Mouse (Mus musculus): Measurements from ENCODE around the gene Gstt3.
A peak's percentile ranks its signal among the peaks of the same experiment; 100 is the strongest.

Gene Gstt3

DNA sequence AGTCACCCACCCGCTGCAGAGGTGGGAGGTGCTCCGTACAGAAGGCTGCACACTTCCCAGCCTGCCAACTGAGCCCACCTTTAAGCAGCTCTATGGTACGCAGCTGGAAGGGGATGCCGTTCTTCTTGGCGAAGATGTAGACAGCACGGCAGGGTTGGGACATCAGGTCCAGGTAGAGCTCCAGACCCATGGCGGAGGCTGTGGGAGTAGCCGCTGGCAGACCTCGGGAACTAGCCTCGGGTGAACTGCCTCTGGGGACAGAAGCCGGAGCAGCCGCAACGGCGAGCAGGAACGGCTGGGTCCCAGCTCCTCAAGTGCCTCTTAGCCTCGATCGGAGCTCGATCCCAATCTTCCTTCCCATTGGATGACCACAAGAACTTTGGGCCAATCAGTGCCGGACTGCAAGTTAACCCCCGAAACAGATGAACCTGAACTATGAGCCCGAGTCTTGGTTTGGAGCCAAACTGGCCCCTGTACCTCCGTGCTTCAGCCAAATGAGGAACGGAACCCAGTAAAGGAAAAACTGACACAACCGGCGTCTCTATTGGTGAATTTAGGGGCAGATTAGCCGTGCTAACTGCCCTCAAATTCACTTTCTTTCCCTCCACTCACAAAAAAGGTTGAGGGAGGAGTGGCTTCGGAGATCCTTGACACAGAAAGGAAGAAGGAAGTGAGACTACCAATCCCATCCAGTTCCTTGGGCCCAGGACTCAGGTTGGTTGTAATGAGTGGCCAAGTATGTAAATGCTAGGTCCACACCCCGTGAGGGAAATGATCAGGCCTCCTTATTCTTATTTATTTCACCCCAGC lies at the start of gene Gstt3, which contains the start of gene Gm20441:
TSS of gene Gstt3 (minus strand) at position 646 of the 810 bp plus-strand sequence.
TSS of gene Gm20441 (minus strand) at position 186 of the 810 bp plus-strand sequence.
- DNase-seq (ENCODE audit: low spot score in 2 of 2) = peak; percentile 79 to 89

DNA sequence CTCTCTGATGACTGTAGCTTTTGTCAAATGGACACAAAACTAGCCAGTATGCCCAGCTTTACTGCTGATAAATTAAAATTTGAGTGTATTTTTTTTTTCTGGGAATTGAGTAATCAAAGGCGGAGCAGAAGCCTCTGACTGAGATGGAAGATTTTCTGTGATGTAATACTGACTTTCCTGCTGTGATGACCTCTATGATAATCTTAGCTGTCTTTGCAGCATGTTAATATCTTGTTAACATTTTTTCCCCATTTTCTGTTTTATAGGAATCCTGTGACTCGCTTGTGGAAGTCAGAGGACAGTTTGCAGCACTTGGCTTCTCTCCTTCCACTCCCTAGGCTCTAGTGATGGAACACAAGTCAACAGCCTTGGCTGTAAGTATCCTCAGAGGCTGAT lies 49.1 kb upstream of the Gstt3 start:
- DNase-seq (ENCODE audit: low spot score in 2 of 2) = no peak

DNA sequence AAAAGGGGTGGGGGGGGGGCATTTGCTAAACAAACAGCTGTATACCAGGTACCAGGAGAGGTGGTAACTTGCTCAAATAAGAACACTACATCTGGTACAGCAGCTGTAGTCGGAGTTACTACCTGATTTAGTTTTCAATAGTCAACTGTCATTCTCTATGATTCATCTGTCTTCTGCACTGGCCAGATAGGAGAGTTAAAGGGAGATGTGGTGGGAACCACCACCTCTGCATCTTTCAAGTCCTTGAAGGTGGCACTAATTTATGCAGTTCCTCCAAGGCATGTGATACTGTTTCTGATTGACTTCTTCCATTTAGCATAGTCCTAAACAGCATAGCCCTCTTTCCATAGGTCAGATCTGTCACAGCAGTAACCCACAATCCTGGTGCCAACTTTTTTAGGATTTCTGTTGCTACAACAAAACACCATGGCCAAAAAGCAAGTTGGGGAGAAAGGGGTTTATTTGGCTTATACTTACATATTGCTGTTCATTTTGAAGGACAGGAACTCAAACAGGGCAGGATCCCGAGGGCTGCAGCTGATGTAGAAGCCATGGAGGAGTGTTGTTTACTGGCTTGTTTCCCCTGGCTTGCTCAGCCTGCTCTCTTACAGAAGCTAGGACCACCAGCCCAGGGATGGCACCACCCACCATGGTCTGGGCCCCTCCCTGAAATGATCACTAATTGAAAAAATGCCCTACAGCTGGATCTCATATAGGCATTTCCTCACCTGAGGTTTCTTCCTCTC lies 48.5 kb upstream of the Gstt3 start:
- no peak for DNase-seq (ENCODE audit: low spot score in 2 of 2)

DNA sequence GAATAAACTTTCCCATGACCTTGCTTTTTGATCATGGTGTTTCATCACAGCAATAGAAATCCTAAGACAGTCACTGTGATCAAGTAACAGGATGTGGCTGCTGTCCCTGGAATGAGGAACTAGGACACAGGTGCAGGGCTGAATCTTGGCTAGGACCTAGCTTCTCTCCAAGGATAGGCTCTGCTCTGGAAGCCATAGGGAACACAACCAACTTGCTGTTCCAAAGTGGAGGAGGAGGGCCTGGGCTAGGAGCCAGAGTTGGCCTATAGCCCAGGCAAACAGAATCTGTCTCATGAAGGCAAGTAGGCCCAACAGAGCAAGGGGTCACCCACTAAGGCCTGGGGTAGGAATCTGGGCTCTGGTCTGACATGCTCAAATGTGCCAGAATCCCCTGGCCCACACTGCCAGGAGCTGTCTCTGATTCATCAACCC lies 47.3 kb upstream of the Gstt3 start:
- peak; percentile 77 to 82 for DNase-seq (ENCODE audit: low spot score in 2 of 2)

DNA sequence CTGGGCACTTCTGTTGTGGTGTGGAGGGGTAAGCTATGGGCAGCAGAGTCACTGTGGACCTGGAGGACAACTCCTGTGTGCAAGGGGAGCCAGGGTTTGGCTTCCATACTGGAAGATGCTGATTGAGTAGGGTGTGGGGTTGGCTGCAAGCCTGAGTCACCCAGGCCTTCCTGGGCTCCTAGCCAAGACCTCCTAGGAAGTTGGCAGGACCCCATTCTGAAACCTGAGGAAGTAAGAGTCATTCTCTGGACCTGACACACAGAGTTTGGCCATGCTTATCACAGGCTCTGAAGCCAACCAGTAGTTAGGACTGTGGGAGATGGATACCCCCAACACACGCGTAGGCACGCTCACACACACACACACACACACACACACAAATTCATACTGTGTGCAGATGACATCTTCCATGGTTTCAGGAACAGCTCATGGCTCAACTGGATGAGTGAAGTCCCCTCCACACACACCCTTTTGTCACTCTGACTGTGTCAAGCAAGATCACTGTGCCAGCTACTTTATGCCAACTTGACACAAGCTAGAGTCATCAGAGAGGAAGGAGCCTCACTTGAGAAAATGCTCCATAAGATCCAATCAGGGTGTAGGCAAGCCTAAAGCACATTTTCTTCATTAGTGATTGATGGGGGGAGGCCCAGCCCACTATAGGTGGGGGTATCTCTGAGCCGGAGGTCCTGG lies 46.6 kb upstream of the Gstt3 start:
- DNase-seq (ENCODE audit: low spot score in 2 of 2) = peak; percentile 27 to 58

DNA sequence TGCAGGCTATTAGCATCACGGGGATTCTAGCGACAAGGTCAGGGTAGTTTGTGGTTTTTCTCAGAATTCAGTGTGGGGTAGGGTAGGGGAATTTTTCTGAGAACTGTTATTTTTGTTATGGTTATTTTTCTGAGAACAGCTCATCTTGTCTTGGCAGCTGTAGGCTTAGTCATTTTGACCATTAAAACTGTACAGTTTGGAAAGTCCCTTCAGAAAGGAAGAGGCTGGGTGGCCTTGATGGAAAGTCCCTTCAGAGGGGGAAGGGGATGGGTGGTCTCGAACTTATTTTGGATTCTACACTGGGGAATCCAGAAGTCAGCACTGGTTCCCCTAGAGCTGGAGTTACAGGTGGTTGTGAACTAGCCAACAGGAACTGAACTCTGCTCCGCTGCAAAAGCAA lies 43.3 kb upstream of the Gstt3 start:
- no peak for DNase-seq (ENCODE audit: low spot score in 2 of 2)

DNA sequence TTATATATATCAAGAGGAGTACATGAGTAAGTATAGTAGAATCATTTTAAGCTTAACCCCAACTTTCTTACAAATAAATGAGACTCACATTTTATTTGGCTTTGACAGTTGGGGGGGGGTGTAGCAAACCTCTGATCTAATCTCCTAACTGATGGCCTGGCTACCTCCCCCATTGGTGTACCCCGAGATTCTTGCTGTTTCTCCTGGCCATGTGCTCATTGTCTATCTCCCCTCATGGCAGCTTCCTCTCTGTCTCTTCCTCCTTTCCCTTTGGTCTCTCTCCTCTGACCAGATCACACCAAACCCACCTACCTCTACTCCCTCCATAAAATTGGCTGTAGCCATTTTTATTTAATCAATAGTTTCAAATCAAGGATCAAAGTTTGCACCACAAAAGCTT lies 42.6 kb upstream of the Gstt3 start:
- no peak for DNase-seq (ENCODE audit: low spot score in 2 of 2)

DNA sequence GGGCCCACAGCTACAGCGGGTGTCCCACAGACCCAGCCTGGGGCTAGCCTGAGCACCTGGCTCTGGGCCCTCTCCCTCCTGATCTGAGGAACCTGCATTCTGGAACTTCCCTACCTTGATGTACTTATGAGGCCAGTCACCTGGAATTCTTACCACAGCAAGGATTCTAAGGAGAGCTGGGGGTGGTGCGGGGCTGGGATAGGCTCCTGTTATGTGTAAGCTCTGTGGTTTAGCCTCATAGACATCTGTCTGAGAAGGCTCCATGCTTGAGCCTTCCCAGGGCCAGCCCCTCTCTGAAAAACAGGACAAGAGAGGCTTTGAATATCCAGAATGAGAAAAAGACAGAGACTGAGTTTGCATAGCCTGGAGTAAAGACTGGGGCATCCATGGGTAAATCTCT lies 41.2 kb upstream of the Gstt3 start, which contains the start of gene Gstt4:
TSS of gene Gstt4 (minus strand) at position 101 of the 400 bp plus-strand sequence.
- no peak for DNase-seq (ENCODE audit: low spot score in 2 of 2)

DNA sequence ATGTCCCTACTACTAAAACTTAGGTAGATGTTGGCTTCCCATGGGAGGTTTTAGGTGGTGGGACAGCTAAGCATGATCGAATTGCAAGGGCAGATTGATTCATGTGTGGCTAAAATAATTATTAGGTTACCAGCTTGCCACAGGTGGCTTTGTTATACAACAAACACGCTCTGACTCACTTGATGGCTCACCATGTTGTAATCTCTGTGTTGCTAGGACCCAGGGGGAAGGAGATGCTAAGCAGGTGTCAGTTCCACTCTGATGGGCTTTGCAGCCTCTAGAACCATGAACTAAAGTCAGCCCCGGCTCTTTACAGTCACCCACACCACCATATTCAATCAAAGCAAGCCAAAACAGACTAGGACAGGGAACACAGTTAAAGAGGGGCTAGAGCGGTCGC lies 38.7 kb upstream of the Gstt3 start:
- no peak for DNase-seq (ENCODE audit: low spot score in 2 of 2)

DNA sequence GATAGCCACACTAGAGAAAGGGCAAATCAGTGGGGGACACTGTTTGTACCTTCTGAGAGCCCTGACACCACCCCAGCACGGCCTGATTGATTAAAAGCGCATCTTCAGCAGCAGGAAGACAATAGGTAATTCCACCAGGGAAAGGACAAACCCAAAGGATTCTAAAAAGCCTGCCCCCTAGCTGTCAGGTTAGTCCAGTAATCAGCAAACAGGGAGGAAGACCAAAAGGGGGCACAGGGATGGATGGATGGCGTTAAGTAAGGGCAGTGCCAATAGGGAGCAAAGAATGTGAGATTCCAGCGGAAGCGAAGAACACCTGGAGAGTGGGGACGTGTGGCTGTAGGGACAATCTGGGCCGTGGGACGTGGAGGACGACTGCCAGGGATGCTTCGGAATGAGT lies 37.4 kb upstream of the Gstt3 start:
- no peak for DNase-seq (ENCODE audit: low spot score in 2 of 2)

DNA sequence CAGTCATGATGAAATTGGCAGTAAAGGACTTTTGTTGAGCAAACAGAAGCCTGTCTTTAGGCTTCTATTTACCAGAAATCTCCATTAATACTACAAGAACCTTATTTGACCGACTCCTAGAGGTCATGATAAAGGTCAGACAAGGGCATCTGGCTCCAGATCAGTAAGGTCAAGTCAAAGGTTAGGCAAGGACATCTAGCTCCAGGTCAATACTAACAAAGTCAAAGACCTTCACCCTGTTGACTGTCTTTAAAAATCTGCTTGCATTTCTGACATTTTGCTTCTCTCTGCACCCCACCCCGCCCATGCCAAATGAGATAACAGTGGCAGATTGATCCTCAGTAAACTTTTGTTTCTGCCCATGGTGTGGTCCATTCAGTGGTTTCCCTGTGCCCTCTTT lies 23.0 kb upstream of the Gstt3 start:
- no peak for DNase-seq (ENCODE audit: low spot score in 2 of 2)

DNA sequence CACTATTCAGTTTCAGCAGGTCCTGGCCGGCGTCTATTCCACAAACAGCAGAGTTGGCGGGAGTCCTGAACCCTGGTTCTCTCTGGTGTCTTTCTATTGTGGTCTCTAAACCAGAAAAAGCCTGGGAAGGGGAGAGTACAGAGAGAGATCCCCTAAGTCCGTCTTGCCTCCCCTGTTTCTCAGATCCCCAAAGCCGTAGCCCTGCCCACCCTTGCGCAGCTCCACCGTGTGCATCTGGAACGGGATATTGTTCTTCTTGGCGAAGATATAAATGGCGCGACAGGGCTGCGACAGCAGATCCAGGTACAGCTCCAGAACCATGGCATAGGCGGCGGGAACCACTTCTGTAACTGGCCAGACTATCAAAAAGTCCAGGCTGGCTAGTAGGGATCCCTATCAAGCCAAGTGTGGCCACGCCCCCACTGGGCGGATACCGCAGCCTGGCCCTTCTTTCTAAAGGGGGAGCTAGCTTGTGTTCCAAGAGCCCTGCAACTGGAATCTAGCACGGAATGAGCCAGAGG lies 17.0 kb upstream of the Gstt3 start, which contains the start of gene Gstt1:
TSS of gene Gstt1 (minus strand) at position 409 of the 521 bp plus-strand sequence.
- DNase-seq (ENCODE audit: low spot score in 2 of 2) = peak; percentile 88 to 89

DNA sequence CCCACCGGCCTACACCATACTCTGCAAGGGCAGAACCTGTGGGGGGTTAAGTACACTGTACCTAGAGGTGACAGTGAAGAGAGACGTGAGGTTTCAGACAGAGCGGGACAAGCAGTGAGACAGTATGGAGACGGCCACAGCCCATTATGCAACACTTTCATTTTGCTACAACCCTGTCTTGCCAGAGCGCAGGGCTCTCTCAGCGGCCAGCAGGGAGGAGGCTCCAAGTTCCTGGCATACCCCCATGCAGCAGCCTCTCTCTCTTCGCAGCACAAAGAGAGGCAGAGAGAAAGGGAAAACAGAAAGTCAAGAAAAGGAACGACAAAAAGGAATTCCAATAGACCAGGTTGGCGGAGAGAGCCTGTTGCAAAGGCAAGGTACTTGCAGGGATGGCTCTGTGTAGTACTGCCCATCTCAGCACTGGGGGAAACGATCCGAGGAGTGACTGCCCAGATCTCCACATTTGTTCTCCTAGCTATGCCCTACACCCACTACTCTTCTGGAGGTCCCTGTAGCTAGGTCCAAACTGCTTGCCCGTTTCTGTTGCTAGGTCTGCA lies 16.5 kb upstream of the Gstt3 start:
- peak; percentile 73 to 79 for DNase-seq (ENCODE audit: low spot score in 2 of 2)

DNA sequence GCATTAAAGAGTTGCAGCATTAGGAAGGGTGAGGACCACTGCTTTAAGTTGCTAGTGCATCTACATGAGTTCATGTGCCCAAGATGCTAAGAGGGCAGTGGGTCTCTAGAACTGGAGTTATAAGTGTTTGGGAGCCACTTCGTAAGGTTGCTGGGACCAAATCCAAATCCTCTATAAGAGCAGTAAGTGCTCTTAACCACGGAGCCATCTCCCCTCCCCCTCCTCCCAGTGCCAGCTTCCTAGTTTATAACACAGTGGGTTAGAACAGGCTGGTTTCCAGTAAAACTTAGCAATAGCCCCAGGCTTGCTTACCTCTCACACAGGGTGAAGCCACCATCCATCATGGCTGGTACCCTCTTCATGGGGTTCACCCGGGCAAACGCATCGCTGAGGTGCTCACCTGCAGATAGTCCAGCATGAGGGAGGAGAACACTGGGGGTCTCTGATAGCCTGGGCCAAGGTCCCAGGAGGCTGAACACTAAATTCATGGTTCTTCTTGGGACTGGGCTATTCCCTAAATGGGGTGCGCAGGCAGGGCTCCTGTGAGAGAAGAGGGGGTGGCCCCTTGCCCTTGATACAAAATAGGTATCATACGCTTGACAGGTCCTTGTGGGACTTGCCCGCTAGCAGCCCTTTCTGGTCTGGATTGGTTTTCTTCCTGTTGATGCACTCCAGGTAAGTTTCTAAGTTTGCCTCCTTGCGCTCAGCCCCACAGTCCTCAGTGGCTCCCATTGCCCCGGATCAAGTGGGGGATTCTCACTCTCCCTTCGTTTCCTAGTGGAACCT lies 15.7 kb upstream of the Gstt3 start:
- no peak for DNase-seq (ENCODE audit: low spot score in 2 of 2)

DNA sequence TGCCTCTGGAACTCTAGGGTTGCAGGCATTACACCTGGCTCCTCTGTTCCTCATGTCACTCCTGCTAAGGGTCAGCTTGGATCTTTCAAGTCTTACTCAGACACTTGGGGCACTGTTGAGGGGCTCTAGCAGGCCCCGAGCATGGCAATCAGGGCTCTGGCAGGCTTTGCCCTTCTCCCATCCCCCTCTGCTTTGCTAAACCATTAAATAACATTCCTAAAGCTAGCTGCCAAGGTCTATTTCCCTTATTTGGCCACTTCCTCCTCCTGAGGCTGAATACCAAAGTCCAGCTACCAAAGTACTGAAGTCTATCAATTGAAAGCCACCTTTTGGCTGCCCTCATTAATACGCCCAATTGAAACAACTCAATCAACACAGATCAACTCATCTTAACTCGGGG lies 13.7 kb upstream of the Gstt3 start:
- DNase-seq (ENCODE audit: low spot score in 2 of 2) = peak in 1 of 2 experiments; percentile 20

DNA sequence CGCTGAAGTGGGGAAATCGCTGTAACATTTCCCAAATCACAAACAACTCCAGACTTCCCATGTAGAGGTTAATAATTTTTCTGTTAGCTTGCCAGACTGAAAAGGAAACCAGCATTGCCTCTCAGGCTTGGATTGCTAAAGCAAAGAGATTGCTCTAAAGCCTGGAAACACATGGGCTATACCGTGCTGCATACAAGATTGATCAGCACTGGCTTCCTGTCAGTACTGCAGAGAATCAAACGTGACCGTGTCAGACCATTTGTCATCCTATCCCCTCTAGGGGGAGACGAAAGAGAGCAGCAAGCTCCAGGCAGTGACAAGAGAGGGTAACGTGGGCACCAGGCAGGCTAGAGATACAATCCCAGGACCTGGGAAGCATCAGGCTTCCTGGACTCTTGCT lies 9.6 kb upstream of the Gstt3 start:
- DNase-seq (ENCODE audit: low spot score in 2 of 2) = no peak

DNA sequence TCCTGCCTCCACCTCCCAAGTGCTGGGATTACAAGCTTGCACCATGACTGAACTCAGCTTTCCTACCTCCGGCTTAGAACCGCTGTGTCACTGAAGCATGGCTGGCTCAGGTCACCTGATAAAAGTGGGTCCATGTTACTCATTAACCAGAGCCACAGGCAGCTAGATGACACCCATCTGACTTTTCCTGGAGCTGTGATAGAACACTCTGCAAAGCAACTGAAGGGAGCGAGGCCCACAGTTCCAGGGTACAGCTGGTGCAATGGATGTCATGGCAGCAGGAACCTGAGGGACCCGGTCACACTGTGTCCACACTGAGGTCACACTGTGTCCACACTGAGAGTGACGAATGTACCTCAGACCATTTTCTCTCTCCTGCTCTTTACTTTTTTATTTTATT lies 8.6 kb upstream of the Gstt3 start:
- no peak for DNase-seq (ENCODE audit: low spot score in 2 of 2)

DNA sequence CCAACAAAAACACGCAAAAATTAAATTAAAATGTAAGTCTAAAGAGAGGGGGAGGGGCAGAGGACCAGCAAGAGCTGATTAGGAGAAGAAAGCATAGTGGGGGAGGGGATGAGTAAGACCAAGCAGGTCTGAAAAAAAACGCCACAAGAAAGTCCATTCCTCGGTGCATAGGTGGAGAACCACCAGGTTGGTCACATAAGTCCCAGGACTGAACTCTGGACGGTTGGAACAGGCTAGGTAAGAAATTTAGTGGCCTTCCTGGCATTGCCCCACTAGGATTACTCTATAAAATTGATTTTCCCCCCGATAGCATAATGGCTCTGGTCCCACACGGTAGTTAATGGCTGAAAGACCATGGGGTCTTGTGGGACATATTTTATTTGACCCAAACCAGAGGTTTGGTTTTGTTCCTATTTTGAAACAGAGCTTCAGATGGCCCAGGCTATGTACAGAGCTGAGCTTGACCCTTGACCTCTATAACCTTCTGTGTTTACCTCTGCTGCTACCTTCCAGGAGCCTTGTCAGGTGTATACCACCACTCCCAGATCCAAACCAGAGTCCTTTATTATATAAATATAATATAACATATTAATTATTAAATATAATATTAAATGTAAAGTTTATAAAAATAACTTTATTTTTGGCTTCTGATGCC lies 8.0 kb upstream of the Gstt3 start:
- DNase-seq (ENCODE audit: low spot score in 2 of 2) = no peak

DNA sequence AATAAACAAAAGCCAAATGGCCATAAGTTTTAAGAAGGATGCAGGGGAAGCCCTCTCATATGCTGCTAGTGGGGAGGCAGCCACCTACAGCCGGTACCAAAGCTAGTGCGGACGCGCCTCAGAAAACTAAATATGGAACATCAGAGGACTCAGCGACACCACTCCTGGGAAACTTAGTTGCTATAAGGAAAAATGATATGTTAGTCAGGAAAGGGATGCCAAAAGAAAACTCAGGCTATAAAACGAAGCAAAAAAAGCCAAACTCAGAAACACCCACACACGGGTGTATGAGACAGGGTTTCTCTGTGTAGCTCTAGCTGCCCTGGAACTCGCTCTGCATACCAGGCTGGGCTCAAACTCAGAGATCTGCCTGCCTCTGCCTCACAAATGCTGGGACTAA lies 7.1 kb upstream of the Gstt3 start:
- DNase-seq (ENCODE audit: low spot score in 2 of 2) = no peak

DNA sequence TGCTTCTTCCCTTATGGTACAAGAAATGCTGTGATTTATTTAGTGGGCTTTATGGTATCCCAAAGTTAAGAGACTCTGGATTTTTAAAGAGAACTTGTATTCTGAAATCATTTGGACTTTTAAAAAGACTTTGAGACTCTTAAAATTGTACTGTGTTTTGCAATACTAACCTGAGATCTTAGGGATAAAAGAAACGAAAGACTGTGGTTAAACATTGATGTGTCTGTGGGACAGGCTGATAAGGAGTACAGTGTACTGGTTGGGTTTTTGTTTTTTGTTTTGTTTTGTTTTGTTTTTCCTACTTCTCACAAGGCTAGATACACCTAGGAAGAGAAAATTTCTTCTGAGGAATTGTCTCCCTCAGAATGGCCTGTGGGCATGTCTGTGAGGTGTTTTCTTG lies 4.2 kb upstream of the Gstt3 start:
- no peak for DNase-seq (ENCODE audit: low spot score in 2 of 2)

Data from heart, adult 9 months (tissue).